Mouse (Mus musculus): ENCODE measurements at regions not wholly inside any gene's neighbourhood (a gene's known extent, or its start where the extent isn't known, plus 50 kb on each side); places are given as distances from the start of the nearest gene placed in this dataset.

GRCm38 (mm10) chr3:137728689-137729088 lies 57.4 kb downstream of the Gm21962 start:
- no peak for DNase-seq (ENCODE audit: low spot score)

GRCm38 (mm10) chr3:137729421-137729820 lies 58.1 kb downstream of the Gm21962 start:
- no peak for DNase-seq (ENCODE audit: low spot score)

GRCm38 (mm10) chr3:137737222-137737800 lies 66.0 kb downstream of the Gm21962 start:
- no peak for DNase-seq (ENCODE audit: low spot score)

GRCm38 (mm10) chr3:137741528-137741927 lies 70.2 kb downstream of the Gm21962 start:
- DNase-seq (ENCODE audit: low spot score): no peak

- no peak for DNase-seq (ENCODE audit: low spot score)
These were observed 70.8 kb downstream of the Gm21962 start for GRCm38 (mm10) chr3:137742119-137742518.

GRCm38 (mm10) chr3:137751732-137752260 lies 80.5 kb downstream of the Gm21962 start:
- no peak for DNase-seq (ENCODE audit: low spot score)

- DNase-seq (ENCODE audit: low spot score): peak; percentile 89
These were observed 81.3 kb downstream of the Gm21962 start for GRCm38 (mm10) chr3:137752447-137753256.

GRCm38 (mm10) chr3:137753257-137753654 lies 81.9 kb downstream of the Gm21962 start:
- DNase-seq (ENCODE audit: low spot score): no peak

- no peak for DNase-seq (ENCODE audit: low spot score)
These were observed 84.1 kb downstream of the Gm21962 start for GRCm38 (mm10) chr3:137755391-137755790.

GRCm38 (mm10) chr3:137762213-137762884 lies 91.0 kb downstream of the Gm21962 start:
- no peak for DNase-seq (ENCODE audit: low spot score)

- no peak for DNase-seq (ENCODE audit: low spot score)
These were observed 92.1 kb downstream of the Gm21962 start for GRCm38 (mm10) chr3:137763406-137763805.

- DNase-seq (ENCODE audit: low spot score): no peak
These were observed 95.7 kb upstream of the H2afz start for GRCm38 (mm10) chr3:137768627-137769026.

- DNase-seq (ENCODE audit: low spot score): no peak
These were observed 89.0 kb upstream of the H2afz start for GRCm38 (mm10) chr3:137775076-137775849.

GRCm38 (mm10) chr3:137778113-137778512 lies 86.2 kb upstream of the H2afz start:
- DNase-seq (ENCODE audit: low spot score): peak; percentile 56

GRCm38 (mm10) chr3:137780029-137780428 lies 84.3 kb upstream of the H2afz start:
- DNase-seq (ENCODE audit: low spot score): peak; percentile 11

GRCm38 (mm10) chr3:137782836-137783235 lies 81.5 kb upstream of the H2afz start:
- no peak for DNase-seq (ENCODE audit: low spot score)

GRCm38 (mm10) chr3:137783937-137784911 lies 80.1 kb upstream of the H2afz start:
- peak; percentile 38 for DNase-seq (ENCODE audit: low spot score)

GRCm38 (mm10) chr3:137785224-137785623 lies 79.1 kb upstream of the H2afz start:
- DNase-seq (ENCODE audit: low spot score): peak; percentile 61

- DNase-seq (ENCODE audit: low spot score): no peak
These were observed 78.4 kb upstream of the H2afz start for GRCm38 (mm10) chr3:137785871-137786270.

GRCm38 (mm10) chr3:137789671-137790070 lies 74.6 kb upstream of the H2afz start:
- no peak for DNase-seq (ENCODE audit: low spot score)

- no peak for DNase-seq (ENCODE audit: low spot score)
These were observed 73.9 kb upstream of the H2afz start for GRCm38 (mm10) chr3:137790340-137790739.
